Mouse (Mus musculus) G1E (cell line): ENCODE data around the gene Dynlt1b.
"Not testable (repeated sequence)": the region's sequence is repeated elsewhere in the genome, so short reads cannot be mapped to it uniquely, and the experiment has no call there.

Source experiments
- CTCF ChIP-seq: IDR thresholded peaks from 2 replicates; pipeline ENCODE4 v1.5.1; 2012; ENCODE audit warnings: low read depth, low read length, inconsistent platforms, mixed read lengths
- GATA1 ChIP-seq: IDR thresholded peaks from 2 replicates; pipeline ENCODE4 v1.6.1; 2012; ENCODE audit warnings: borderline replicate concordance, low read length, inconsistent platforms, mixed read lengths
- POLR2AphosphoS5 ChIP-seq: IDR thresholded peaks from 2 replicates; pipeline ENCODE4 v1.6.1; 2012; ENCODE audit warnings: low read depth, low read length, inconsistent platforms; ENCODE audit not compliant: insufficient replicate concordance

GRCm38 (mm10) chr17:6442513-6442912 is 12.6 kb downstream of the Dynlt1b start:
- TF ChIP-seq CTCF, POLR2AphosphoS5, GATA1: not testable (repeated sequence)
